Mouse (Mus musculus) neural tube, embryonic 12.5 days (tissue): ENCODE data around the gene Moap1. TPM values are rescaled to one million over a fixed set of nuclear protein-coding genes. Genes with fewer than 3 reads are reported as not detected.
A peak's percentile ranks its signal among the peaks of the same experiment; 100 is the strongest.

Experiments used
- ATAC-seq: fragments of 200-750 bp; cut with Nextera tagmentation; 2 replicates; pipeline ENCODE4 v1.8.0; 2017; ENCODE audit warnings: low read depth, mild to moderate bottlenecking, moderate TSS enrichment, moderate library complexity; ENCODE audit not compliant: low FRiP score
- H3K27ac ChIP-seq: fragments of 300-500 bp; sonication (generic); 2 replicates; pipeline ENCODE4 v1.5.1; 2016
- H3K27me3 ChIP-seq: fragments of 300-500 bp; sonication (generic); replicated peaks from 2 replicates; pipeline ENCODE4 v1.6.1; 2016; ENCODE audit warnings: mild to moderate bottlenecking
- H3K36me3 ChIP-seq: fragments of 300-500 bp; sonication (generic); 2 replicates; pipeline ENCODE4 v1.6.1; 2016; ENCODE audit warnings: mild to moderate bottlenecking
- H3K4me1 ChIP-seq: fragments of 300-500 bp; sonication (generic); 2 replicates; pipeline ENCODE4 v1.6.1; 2016
- H3K4me2 ChIP-seq: fragments of 300-500 bp; sonication (generic); replicated peaks from 2 replicates; pipeline ENCODE4 v1.6.1; 2016; ENCODE audit warnings: mild to moderate bottlenecking
- H3K4me3 ChIP-seq: fragments of 300-500 bp; sonication (generic); 2 replicates; pipeline ENCODE4 v1.5.1; 2016
- H3K9ac ChIP-seq: fragments of 300-500 bp; sonication (generic); 2 replicates; pipeline ENCODE4 v1.6.1; 2016; ENCODE audit warnings: mild to moderate bottlenecking
- H3K9me3 ChIP-seq: fragments of 300-500 bp; sonication (generic); 2 replicates; pipeline ENCODE4 v1.6.1; 2016; ENCODE audit warnings: mild to moderate bottlenecking
- WGBS: fragments of 180-500 bp; shearing (Covaris S2); methylation state at CpG from one replicate; pipeline ENCODE4 v1.1.7; 2016; 5-methylcytosine and 5-hydroxymethylcytosine counted together
- polyA plus RNA-seq: library from polyadenylated mRNA; unstranded; fragments of >200 nt; fragmentation: Nextera tagmentation; extraction: Ambion mirVana; gene quantifications from 2 replicates; pipeline ENCODE4 v1.2.1, GENCODE M21; 2016

Moap1 gene
- polyA plus RNA-seq, 1 experiment from 2014 or later = 38.4 TPM

DNA sequence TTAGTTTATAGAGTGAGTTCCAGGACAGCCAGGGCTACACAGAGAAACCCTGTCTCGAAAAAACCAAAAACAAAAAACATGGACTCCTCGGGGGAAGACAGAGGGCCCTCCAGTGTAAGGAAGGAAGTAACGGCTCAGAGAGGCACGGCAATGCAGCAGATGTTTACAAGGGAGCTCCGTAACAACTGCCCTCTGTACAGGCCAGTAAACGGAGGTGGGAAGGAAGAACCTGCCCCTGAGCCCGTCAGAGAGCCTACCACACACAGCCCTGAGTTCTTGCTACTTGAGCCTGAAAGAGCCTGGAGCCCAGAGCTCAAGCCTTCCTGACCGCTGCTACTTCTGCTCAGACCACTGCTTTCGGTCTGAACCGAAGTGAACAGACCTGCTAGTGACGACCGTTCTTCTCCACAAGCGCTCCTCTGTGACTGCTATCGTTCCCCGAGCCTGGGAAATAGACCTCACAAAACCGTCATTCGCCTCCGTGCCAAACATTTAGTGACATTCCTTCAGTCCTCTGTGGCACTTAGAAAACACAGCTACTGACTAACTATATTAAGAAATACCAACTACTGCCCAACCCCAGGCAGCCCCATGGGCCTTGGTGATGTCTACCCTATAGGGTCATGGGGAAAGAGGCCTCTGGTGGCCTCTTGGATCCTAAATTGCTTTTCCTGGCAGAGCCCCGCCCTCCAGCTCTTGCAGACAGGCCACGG lies 30.2 kb downstream of the Moap1 start:
- Histone ChIP-seq H3K4me3 (no peak overlapping the region), H3K36me3 (no peaks in the 10 kb centered on the region), H3K9ac (no peak overlapping the region), H3K27ac (no peak overlapping the region), H3K4me1 (no peaks in the 10 kb centered on the region), H3K9me3 (no peaks in the 10 kb centered on the region), H3K27me3 (no peaks in the 10 kb centered on the region), H3K4me2 (no peak overlapping the region)
- WGBS = 74% methylated on average over 20 of the region's 20 CpGs
- ATAC-seq = no peak

DNA sequence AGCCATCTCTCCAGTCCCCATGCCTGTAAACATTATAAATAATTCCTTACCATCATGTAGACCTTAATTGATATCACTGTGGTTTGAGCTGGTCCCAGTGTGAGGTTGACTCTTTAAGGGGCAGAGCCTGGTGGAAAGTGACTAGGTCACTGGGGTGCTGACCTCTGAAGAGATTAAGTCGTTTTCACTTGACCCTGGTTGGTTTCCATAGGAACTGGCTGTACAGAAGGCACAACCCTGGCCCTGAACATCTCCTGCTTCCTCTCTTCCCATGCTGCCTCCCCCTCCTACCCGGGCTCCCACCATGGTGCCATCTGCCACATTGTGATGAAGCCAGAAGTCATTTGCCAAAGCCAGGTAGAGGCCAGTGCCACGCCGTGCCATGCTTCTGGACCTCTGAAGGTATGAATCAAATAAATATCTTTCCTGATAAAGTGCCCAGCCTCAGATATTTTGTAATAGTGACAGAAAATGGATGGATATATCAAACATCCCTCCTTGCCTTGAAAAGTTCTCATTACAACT lies 32.5 kb downstream of the Moap1 start:
- Histone ChIP-seq H3K36me3 (no peaks in the 10 kb centered on the region), H3K27ac (no peak overlapping the region), H3K4me3 (no peak overlapping the region), H3K27me3 (no peaks in the 10 kb centered on the region), H3K9ac (no peak overlapping the region), H3K9me3 (no peaks in the 10 kb centered on the region), H3K4me1 (no peaks in the 10 kb centered on the region), H3K4me2 (no peak overlapping the region)
- WGBS = 64% methylated on average over 4 of the region's 4 CpGs
- no peak for ATAC-seq

GRCm38 (mm10) chr12:102709896-102710295 lies 33.6 kb downstream of the Moap1 start:
- no peaks in the 10 kb centered on the region for H3K27me3 ChIP-seq
- ATAC-seq = no peak
- 92% methylated on average over 5 of the region's 5 CpGs for WGBS

GRCm38 (mm10) chr12:102708220-102708619 lies 35.2 kb downstream of the Moap1 start:
- WGBS = 84% methylated on average over 11 of the region's 11 CpGs
- no peaks in the 10 kb centered on the region for H3K9me3 ChIP-seq
- H3K4me1 ChIP-seq = peaks cover 17% of the 10 kb centered on the region
- H3K27me3 ChIP-seq = no peaks in the 10 kb centered on the region
- no peak overlapping the region for H3K4me3 ChIP-seq
- no peak overlapping the region for H3K9ac ChIP-seq
- H3K4me2 ChIP-seq = no peak overlapping the region
- no peaks in the 10 kb centered on the region for H3K36me3 ChIP-seq
- no peak for ATAC-seq
- H3K27ac ChIP-seq = no peak overlapping the region

More at GRCm38 (mm10) chr12:102709896-102710295, 33.6 kb downstream of the Moap1 start:
- H3K9ac ChIP-seq = no peak overlapping the region
- H3K4me3 ChIP-seq = no peak overlapping the region
- peaks cover 4% of the 10 kb centered on the region for H3K4me1 ChIP-seq
- H3K9me3 ChIP-seq = no peaks in the 10 kb centered on the region
- H3K4me2 ChIP-seq = no peak overlapping the region
- no peak overlapping the region for H3K27ac ChIP-seq
- no peaks in the 10 kb centered on the region for H3K36me3 ChIP-seq

DNA sequence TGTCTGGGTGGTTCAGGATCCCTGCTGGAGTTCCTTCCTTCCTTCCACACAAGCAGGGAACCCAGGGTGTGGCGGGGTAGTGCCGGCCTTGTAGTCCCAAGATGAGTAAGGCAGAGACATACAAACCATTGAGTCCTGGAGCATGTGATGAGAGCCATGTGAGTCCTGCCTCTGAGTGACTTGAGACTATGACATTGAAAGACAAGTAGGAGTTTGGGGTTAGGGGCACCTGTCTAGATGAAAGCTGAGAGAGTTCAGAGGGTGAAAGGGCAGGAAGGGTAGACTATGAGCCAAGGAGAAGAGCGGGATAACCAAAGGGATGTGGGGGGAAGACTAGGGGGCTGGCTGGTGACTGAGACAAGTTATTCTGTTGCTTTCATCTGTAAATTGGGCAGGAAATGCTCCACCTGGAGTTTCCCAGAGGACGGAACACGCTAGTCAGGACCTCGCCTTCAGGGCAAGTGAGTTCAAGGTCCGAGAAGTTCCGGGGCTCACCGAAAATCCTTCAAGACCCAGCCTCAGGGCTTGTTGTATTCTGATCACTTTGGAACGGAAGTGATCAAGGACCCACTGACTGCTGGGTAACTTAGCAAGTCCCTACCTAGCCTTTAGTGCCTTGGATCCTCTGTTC lies 36.5 kb downstream of the Moap1 start:
- Histone ChIP-seq H3K9me3 (no peaks in the 10 kb centered on the region), H3K4me1 (peaks cover 23% of the 10 kb centered on the region), H3K4me3 (no peak overlapping the region), H3K27me3 (no peaks in the 10 kb centered on the region), H3K36me3 (no peaks in the 10 kb centered on the region), H3K9ac (no peak overlapping the region), H3K4me2 (no peak overlapping the region), H3K27ac (no peak overlapping the region)
- ATAC-seq = no peak
- WGBS = 91% methylated on average over 10 of the region's 10 CpGs

DNA sequence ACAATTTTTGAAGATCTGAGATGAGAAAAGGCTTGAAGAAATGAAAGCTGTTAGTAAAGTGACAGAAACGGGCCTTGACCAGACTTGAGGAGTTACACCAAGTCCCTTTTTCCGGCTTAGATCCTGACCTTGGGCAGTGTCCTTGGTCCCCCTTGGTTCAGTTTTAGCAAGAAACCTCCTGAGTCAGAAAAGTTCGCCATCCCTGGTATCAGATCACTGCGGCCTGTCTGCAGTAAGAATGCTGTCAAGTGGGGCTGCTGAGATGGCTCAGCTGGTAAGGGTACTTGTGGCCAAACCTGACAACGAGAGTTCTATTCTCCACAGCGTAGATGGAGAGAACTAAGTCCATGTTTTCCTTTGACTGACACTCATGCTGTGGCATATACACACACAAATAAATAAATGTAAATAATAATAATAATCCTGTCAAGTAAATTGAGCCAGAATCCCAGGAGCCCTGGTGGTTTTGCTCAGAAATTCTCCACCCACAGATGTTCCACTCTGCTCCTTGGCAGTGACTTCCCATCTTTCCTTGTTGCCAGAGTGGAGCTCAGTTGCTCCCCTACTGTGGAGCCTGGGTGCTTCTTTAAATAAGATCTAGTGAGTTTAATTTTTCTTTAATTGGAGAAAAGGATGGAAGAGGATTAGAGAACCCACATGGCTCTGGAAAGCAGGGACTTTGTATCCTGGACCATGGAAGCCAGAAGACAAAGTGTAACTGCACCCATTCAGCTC lies 37.4 kb downstream of the Moap1 start:
- Histone ChIP-seq H3K4me1 (peaks cover 23% of the 10 kb centered on the region), H3K4me2 (peak overlapping the region; percentile 93), H3K4me3 (no peak overlapping the region), H3K9ac (no peak overlapping the region), H3K36me3 (no peaks in the 10 kb centered on the region), H3K27ac (no peak overlapping the region), H3K9me3 (no peaks in the 10 kb centered on the region), H3K27me3 (no peaks in the 10 kb centered on the region)
- WGBS = 75% methylated on average over 6 of the region's 6 CpGs
- ATAC-seq = no peak

DNA sequence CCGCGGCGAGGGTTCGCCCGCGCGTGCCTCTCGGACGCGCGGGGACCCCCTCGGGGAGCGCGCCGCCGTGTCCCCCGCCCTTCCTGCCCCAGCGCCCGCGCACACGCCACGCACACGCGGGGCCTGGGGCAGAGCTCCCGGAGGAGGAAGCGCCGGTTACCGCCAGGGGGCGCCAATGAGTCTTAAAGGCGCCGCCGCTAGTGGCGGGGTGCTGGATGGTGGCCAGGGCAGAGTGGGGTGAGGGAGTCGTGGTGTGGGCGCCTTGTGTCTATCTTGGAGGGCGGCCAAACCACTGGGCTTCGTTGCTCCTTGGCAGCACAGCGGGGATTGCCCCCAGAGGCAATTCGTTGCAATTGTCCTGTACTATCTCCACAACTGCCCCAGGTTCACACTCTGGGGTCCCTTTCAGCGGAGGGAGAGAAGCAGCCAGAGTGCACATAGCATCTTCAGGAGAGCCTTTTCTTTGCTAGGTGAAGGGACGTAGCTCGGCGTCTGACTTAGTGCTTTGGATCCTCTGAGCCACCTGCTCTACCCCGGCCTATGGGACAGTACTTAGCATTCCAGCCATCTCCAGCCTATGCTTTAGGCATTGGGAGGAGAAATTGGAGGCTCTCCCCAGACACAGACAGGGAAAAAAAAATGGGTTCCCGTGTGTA lies 38.1 kb downstream of the Moap1 start:
- 1% methylated on average over 45 of the region's 45 CpGs for WGBS
- Histone ChIP-seq H3K27me3 (no peaks in the 10 kb centered on the region), H3K4me2 (peak overlapping the region; percentile 93), H3K9ac (peak overlapping the region; percentile 81), H3K36me3 (no peaks in the 10 kb centered on the region), H3K4me1 (peaks cover 28% of the 10 kb centered on the region), H3K27ac (peak overlapping the region; percentile 66; the same call in 1 of the 2 replicates), H3K4me3 (peak overlapping the region; percentile 73), H3K9me3 (no peaks in the 10 kb centered on the region)
- ATAC-seq = peak; percentile 85

- Histone ChIP-seq H3K9ac (peak within 1 kb of the TSS; percentile 81), H3K36me3 (no peaks in the 10 kb centered on the region), H3K4me2 (peak within 1 kb of the TSS; percentile 93), H3K27me3 (no peaks in the 10 kb centered on the region), H3K4me1 (peaks cover 29% of the 10 kb centered on the region), H3K27ac (peak within 1 kb of the TSS; percentile 66; the same call in 1 of the 2 replicates), H3K4me3 (peak within 1 kb of the TSS; percentile 73), H3K9me3 (no peaks in the 10 kb centered on the region)
- ATAC-seq = peak; percentile 81
- under 1% methylated on average over 51 of the region's 105 CpGs for WGBS
Observed at GRCm38 (mm10) chr12:102704457-102705198, 38.8 kb downstream of the Moap1 start, which contains the start of gene Itpk1. Gene Itpk1, minus strand, starts transcription at chr12:102704930.

DNA sequence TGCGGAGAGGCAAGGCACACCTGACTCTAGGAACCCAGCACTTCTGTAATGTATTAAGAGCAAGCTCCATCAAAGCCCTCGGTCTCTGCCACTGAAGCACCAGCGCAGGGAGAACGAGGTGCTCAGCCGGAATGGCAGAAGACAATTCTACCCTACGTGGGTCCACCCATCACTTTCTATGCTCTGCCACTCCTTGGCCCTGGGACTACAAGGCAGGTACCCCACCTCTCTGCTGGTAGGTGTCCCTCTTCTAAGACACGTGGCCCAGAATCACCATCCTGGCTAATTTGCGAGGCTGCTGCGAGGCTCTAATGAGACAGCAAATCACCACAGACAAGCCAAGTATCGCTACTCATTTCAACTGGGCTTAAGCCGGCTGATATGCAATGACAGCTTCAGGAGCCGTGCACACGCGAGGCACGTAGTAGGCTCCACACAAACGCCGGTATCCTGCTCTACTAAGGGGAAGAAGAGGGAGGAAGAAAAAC lies 39.5 kb downstream of the Moap1 start:
- WGBS = 4% methylated on average over 17 of the region's 17 CpGs
- Histone ChIP-seq H3K27me3 (no peaks in the 10 kb centered on the region), H3K4me1 (peaks cover 36% of the 10 kb centered on the region), H3K27ac (no peak overlapping the region; the same call in 1 of the 2 replicates), H3K4me3 (peak overlapping the region; percentile 73), H3K9me3 (no peaks in the 10 kb centered on the region), H3K9ac (peak overlapping the region; percentile 73), H3K36me3 (no peaks in the 10 kb centered on the region), H3K4me2 (peak overlapping the region; percentile 93)
- peak; percentile 0; the same call in 1 of the 2 replicates for ATAC-seq

GRCm38 (mm10) chr12:102703441-102703840 lies 40.0 kb downstream of the Moap1 start:
- no peak overlapping the region for H3K27ac ChIP-seq
- H3K27me3 ChIP-seq = no peaks in the 10 kb centered on the region
- no peaks in the 10 kb centered on the region for H3K36me3 ChIP-seq
- peak overlapping the region; percentile 73; the same call in 1 of the 2 replicates for H3K9ac ChIP-seq
- ATAC-seq = no peak
- H3K9me3 ChIP-seq = no peaks in the 10 kb centered on the region
- peaks cover 41% of the 10 kb centered on the region for H3K4me1 ChIP-seq
- H3K4me2 ChIP-seq = peak overlapping the region; percentile 93
- peak overlapping the region; percentile 73 for H3K4me3 ChIP-seq
- 37% methylated on average over 6 of the region's 6 CpGs for WGBS

DNA sequence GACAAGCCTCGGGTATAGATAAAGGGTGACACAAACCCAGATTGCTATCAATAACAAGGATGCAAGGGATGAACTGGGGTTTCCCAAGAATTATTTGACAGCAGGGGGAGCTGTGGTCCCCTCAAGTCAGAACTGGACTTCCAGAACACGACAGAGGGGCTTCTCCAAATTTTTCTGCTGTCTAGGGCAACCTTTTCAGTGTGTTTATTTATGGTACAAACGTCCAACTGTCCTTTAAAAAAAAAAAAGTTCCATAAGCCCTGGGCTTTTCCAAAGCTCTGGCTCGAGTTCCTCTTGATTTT lies 40.4 kb downstream of the Moap1 start:
- Histone ChIP-seq H3K27me3 (no peaks in the 10 kb centered on the region), H3K4me1 (peaks cover 45% of the 10 kb centered on the region), H3K9ac (peak overlapping the region; percentile 73; the same call in 1 of the 2 replicates), H3K4me2 (peak overlapping the region; percentile 93), H3K9me3 (no peaks in the 10 kb centered on the region), H3K36me3 (no peaks in the 10 kb centered on the region), H3K27ac (no peak overlapping the region), H3K4me3 (peak overlapping the region; percentile 73)
- no peak for ATAC-seq
- 7% methylated on average over 4 of the region's 4 CpGs for whole genome bisulfite sequencing
